Mouse (Mus musculus) erythroblast, adult 5-6 weeks (primary cell): ENCODE measurements around the gene Hoxa13. TPM values are rescaled to one million over a fixed set of nuclear protein-coding genes. Genes with fewer than 3 reads are reported as not detected.

Experiments used
- ATAC-seq: replicated peaks from 2 replicates; pipeline ENCODE4 v1.8.0; 2016; ENCODE audit warnings: moderate number of reproducible peaks, mild to moderate bottlenecking, moderate TSS enrichment, inconsistent platforms; ENCODE audit not compliant: poor library complexity, low FRiP score, severe bottlenecking
- total RNA-seq, 2 experiments: library from RNA; stranded (forward) in 1 of 2; stranded (reverse) in 1 of 2; fragments of 150-400 nt in 1 of 2; fragments of 200-764, 138-1000 nt in 1 of 2; gene quantifications; 2 replicates each; pipeline versions ENCODE4 v1.2.3 to v1.2.4; 2015 to 2017; ENCODE audit warnings: low replicate concordance in 2 of 2

Hoxa13 gene
- total RNA-seq, 2 experiments from 2014 or later = not detected

DNA sequence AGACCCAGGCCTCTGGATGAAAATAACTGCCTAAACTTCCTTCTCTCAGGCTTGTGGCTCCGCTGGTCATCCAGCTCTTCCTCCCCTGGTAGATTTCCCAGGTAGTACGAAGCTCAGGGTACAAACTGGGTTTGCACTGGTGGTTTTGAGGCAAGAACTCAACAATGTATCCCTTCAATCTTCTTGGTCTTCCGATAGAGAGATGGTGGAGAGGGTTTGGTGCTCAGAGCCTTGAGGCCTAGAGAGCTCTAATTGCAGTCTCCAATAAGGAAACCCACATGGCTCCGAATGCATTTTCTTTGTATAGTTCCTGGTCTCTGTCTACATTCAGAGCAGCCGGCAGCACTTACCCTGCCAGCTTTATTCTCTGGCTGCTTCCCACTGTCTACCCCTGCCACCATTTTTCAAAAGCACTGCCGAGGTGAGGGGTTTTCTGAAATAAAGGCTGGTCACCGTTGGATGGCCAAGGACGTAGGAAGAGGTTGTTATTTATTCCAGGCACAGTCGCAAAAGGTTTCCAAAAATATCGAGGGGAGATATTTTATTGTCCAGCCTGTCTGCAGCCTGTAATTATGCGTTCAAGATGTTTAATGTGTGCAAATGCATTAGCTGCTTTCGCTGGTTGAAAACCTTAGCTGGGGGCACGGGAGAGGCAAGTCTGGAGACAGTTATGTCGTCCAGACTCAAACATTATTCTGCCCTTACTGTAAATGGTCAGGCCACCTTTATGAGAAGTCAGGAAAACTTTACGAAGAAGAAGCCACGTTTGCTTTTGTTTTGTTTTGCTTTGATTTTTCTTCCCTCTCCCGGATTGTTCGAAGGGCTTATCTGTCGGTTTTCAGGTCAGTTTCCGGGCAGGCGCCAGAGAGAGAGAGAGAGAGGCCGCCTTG is 12.3 kb upstream of the Hoxa13 start:
- no peak for ATAC-seq

DNA sequence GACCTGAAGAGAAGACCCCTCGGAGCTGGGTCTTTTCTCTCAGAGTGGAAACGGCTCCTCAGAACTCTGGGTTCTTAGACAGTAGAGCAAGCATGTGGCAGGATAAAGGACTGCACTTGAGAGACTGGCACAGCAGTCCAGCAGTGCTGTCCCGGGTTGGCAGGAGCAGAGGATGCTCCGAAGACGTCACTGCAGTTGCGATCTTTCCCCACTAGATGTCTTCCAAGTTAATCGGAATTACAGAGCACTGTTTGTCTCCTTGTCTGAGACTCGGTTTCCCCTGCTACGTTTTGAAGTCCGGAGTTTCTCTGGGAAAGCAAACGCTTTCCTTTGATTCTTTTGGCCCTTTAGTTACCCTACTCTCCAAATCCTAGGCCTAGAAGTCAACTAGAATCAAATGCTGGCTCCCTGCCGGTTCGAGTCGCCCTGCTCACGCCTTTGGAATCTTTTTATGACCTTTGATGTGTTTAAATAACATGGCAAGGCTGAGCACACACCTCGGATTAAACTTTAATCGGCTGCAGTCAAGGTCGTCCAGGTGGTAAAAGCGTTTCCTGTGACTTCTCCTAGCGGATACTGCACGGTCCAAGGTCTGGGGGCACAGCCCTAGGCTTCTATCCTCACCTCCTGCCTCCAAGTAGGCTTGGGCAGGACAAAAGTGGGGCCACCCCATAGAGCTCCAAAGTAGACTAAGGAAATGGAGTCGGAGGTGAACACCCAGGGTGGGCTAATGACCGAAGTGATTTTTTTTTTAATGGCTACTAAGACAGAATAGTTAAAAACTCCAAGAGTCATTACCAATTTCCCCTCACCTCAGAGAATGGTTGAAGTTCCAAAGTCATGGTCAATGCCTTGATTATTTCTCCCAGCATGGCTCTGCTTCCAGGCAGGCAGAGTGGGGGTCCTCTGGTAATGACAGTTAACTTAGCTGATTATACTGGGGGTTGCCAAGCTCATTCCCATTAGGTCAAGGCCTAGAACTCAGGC is 10.1 kb upstream of the Hoxa13 start:
- no peak for ATAC-seq

- no peak for ATAC-seq
Observed at GRCm38 (mm10) chr6:52268756-52269155, 8.1 kb upstream of the Hoxa13 start.

DNA sequence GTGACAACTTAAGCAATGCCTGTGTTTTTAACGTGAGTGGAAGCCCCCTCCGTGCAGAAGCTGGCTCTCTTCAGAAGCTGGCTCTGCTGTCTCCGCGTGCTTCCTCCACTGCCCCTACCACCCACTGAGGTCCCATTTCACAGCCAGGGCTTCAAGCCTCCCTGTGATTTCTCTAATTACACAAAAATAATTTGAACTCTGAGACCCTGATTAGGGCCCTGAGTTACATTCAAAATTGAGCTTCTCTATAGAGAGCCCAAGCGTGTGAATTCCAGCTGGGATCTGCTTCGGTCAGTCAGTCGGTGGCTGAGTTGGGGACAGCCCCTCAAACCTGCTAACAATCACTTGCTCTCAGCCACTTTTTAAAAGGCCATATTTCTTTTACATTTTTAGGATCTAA is 7.7 kb upstream of the Hoxa13 start:
- no peak for ATAC-seq

- ATAC-seq = no peak
Observed at GRCm38 (mm10) chr6:52267691-52268090, 7.0 kb upstream of the Hoxa13 start.

DNA sequence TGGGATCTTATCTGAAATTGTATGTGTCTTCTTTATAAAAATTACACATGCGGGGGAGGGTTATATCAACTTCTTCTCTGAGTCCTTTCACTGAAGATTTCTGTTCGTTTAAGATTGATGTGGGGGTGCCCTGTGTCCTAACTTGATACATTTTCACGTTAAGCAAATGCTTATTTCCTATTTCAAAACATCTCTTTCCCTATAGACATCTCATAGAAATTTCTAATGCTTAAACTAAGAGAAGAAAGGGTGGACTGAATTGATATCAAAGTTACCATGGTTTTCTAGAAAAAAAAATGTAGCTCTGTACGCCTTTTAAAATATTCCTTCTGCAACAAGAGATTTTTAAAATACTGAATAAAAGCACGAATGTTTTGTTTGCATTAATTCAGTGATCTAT is 6.5 kb upstream of the Hoxa13 start:
- ATAC-seq = no peak

DNA sequence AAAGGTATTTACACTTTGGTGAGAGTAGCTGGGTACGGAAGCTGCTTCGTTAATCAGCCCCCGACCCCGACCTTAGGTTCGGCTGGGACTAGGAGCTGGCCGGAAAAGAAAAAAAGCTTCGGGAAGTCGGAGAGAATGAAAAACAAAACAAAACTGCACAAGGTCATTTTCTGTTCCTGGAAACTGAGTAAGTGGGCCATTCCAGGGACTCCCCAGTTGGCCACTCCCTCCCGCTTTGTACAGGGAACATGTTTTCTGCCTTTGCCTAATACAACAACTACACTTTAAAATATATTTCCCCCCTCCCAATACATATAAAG is 5.9 kb upstream of the Hoxa13 start:
- no peak for ATAC-seq

- ATAC-seq = no peak
Observed at GRCm38 (mm10) chr6:52265913-52266665, 5.4 kb upstream of the Hoxa13 start.

- ATAC-seq = no peak
Observed at GRCm38 (mm10) chr6:52265306-52265912, 4.7 kb upstream of the Hoxa13 start.

- ATAC-seq = no peak
Observed at GRCm38 (mm10) chr6:52264106-52264790, 3.6 kb upstream of the Hoxa13 start.

DNA sequence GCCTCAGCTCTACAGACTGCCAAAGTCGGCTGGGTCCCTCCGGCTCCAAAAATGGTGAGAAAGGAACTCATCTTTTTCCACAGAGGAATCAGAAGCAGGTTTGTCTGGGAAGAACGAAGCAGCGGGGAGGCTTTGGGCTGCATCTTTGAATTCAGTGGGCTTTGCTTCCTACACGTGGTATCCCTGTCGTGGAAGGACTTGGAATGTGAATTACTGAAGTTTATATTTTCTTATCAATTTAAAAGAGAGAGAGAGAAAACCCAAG is 2.6 kb upstream of the Hoxa13 start:
- ATAC-seq = no peak

DNA sequence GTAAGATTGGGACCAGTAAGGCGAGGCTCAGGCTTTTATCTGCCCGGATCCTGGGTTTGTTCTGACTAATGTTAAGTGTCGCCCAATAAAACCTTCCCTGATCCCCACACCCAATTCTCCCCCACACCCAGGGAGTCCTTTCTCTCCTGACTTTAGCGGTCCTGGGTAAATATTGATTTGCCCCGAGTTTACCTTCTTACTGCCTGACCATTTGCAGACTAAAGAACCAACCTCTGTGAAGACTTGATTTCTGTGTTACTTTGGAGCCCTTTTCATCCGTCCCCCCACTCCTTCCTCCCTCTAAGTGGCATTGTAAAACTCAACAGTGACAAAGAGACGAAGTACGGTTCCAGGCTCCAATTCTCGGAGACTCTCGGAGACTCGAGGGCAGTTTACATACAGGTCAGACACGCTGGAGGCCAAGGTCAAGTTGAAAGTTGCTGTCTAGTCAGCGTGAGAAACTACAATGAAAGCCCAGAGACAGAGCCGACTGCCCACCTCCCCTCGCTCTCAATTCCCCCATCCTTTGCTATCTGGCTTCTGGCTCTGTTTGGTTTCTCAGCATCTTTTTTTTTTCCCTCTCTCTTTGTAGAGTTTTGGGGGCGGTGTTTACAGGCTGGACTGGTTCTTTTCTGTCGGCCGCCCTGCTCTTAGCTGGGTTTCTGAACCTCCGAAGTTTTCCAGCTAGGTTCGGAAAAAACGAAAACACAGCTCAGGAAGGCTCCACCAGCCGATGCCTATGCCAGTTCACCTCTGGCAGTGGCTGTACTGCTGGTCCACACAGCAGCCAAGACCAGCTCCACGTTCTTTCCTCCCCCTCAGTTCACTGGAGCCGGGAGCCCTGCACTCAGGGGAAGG is 2.0 kb upstream of the Hoxa13 start:
- ATAC-seq = no peak

DNA sequence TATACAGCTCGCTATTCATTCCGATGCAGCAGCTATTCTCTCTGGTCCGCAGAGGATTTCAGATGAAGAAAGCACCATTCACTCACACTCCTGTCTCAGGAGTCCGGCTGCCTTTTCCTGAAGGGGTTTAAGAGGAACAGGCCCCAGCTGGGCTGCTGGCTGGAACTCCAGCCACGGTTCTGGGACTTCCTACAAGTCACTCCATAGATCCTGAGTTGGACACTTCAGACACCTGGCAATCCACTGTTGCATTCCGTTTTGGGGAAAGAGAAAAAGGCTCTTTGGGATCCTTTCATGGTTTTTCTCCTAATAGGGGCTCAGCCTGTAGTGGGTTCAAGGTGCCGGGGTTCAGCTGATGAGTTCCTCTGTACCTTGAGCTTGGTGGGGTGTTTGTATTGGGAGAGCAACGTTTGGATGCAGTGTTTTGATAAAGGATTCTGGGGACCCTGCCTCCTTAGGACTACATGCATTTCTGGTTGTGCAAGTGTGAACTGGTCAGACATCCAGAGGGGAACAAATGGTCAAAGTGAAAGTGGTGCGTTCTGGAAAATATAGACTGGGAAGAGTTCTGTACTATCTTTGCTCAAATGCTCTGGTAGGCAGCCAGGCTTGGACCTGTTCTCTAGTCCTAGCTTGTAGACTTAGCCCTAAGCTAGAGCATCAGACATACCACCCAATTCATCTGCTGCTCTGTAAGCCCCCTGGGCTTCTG is 1.2 kb upstream of the Hoxa13 start:
- no peak for ATAC-seq

GRCm38 (mm10) chr6:52259811-52260261 is 844 bp downstream of the Hoxa13 start:
- ATAC-seq = no peak

DNA sequence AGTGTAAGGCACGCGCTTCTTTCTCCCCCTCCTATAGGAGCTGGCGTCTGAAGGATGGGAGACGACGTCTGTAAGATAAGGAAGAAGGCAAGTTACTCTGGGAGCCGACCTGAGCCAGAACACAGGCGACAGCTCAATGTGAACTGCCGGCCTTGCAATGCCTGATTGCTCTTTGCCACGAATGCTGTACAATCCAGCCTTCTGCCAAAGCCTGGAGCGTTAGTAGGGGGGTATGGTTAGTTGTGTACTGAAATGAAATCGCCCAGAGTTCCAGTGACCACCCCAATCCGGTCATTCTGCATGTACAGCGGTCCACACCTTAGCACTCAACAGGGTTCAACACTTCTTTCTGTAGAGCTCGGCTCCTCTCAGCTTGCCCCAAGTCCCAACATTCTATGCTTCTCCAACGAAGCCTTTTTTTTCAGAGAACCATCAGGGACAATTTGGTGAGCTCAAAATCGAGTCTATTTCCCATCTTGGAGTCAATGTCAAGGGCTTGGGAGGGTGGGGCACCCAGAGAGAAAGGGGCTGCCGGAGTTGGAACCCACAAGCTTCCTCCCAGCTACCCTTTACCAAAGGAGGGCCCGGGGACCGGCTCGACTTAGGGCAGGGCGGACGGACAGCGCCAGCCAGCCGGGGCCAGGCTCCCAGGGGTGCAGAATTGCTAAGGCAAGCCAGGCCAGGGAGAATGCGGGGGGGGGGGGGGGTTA is 1.4 kb downstream of the Hoxa13 start:
- no peak for ATAC-seq

DNA sequence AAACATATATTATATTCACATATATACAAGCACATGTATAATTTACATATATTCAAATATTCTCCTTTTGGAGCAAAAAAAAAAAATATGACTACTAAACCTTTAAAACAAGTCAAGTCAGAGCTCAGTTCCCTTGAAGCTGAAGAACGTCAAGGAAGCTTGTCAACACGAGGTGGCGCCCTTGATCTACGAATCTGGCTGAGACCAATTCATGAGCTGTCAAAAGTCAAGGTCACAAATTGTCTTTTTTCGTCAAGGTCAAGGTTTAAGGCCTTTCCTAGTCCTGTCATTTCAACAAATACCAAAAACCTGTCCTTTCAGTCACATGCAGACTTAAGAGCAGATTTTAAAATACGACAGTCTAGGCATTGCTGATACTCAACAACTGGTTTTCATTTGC is 3.7 kb downstream of the Hoxa13 start:
- no peak for ATAC-seq
